Mouse (Mus musculus): ENCODE data around the gene Ccdc82. TPM values are rescaled to one million over a fixed set of nuclear protein-coding genes. Genes with fewer than 3 reads are reported as not detected.
A peak's percentile ranks its signal among the peaks of the same experiment; 100 is the strongest.

Ccdc82 gene
- 1 to 10 TPM; 3.2 to 4.8 (median 4.5) TPM for total RNA-seq (2022)

DNA sequence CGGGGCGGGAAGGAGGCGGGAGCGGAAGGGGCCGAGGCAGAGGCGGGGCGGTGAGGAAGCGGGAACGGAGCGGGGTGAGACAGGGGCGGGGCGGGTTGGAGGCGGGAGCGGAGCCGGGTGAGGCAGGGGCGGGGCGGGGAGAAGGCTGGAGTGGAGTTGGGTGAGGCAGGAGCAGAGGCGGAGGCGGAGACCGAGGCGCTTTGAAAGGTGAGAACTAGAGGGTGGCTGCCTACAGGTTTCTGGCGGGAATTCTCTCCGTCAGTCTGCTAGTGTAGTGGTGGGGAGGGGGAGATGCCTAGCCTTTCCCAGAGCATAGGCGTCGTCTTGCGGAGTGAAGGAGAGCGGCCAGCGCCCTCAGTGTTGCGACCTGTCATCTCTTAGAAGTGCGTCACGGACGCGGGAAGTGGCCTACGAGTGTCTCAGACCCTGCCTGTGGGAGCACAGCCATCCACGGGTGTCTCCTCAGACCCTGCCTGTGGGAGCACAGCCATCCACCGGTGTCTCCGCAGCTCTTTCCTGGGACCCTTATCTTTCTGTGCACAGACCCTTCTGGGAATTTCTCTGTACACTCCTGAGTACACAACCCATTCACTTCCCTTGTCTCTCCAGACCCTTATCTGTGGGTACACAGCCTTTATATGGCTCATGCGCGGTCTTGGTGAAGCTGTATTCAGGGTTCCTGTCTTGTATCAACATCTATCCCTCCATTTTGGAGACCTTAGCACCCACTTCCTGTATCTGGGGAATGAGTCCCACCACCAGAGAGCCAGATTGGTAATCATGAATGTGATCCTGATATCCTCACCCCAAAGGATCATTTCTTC is at the start of gene Ccdc82:
Ccdc82 (plus strand) TSS at position 141 of the 824 bp plus-strand sequence.
- peak; percentile 79 to 85 for DNase-seq (ENCODE audit: low spot score in 2 of 2)

DNA sequence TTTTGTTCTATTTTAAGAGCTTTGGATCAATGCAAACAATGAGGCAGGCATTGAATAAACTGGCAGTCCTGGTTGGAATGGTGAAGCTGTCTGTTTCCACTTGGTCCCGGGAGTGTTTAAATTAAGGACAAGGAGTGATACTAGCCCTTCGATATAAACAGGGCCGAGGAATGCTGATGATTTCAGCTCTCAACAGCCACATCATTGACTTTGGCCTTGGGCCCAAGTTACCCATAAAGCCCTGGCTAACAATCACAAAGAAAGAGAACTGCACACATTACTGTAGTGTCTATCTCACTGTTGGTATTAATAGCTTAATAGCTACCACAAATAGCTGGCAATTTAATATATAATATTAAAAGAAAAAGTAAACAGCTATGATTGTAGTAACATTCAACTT is 46.7 kb upstream of the Ccdc82 start:
- no peak for DNase-seq (ENCODE audit: low spot score in 2 of 2)

DNA sequence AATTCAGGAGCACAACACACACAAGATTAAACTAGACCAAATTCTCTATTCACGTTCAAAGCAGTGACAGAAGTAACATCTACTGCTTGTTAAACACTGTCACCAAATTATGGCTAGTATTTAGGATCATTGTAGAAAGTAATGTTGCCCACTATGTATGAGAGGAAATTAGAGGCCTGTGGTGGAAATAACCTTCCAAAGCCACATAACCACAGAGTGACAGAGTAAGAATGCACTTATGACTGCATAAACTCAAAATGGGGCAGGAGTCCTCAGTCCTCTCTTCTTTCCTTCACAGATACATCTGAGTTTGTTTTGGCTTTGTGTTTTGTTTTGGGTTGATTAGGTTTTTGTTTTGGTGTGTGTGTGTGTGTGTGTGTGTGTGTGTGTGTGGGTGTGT is 43.6 kb upstream of the Ccdc82 start:
- no peak for DNase-seq (ENCODE audit: low spot score in 2 of 2)

GRCm38 (mm10) chr9:13203681-13204080 is 43.1 kb upstream of the Ccdc82 start:
- no peak for DNase-seq (ENCODE audit: low spot score in 2 of 2)

- no peak for DNase-seq (ENCODE audit: low spot score in 2 of 2)
These were observed 40.4 kb upstream of the Ccdc82 start for GRCm38 (mm10) chr9:13206369-13206768.

DNA sequence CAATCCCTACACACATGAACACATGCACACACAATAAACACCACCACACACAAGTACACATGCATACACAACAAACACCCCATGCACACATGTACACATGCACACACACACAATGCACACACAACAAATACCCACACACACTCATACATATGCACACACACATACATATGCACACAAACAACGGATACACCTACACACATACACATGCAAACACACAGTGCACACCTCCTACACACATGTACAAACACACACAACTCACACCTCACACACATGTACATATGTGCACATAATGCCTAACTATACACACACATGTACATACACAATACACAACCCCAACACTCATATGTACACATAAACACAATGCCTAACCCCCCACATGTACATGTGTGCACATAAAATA is 20.9 kb upstream of the Ccdc82 start:
- no peak for DNase-seq (ENCODE audit: low spot score in 2 of 2)

DNA sequence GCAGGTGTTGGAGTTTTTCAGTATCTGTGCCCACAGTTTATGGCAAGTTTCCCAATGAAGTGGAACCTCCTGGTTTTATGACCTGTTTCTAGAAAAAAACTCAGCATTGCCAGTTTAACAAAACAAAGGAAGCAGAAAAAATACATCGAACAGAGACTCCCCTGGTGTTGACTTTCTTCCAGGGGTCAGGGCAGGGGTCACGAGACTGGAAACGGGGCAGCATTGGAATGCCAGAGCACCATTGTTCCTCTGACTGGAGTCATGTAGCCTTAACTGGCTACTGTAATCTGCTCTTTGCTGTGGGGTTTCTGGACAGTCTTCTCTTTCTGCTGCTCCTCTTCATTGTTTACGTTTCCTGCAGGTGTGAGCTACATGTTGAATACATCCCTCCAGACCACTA is 16.2 kb upstream of the Ccdc82 start:
- no peak for DNase-seq (ENCODE audit: low spot score in 2 of 2)

- DNase-seq (ENCODE audit: low spot score in 2 of 2): no peak
These were observed 15.1 kb upstream of the Ccdc82 start for GRCm38 (mm10) chr9:13231545-13232216.

- DNase-seq (ENCODE audit: low spot score in 2 of 2): no peak
These were observed 4.4 kb upstream of the Ccdc82 start for GRCm38 (mm10) chr9:13242321-13242720.

DNA sequence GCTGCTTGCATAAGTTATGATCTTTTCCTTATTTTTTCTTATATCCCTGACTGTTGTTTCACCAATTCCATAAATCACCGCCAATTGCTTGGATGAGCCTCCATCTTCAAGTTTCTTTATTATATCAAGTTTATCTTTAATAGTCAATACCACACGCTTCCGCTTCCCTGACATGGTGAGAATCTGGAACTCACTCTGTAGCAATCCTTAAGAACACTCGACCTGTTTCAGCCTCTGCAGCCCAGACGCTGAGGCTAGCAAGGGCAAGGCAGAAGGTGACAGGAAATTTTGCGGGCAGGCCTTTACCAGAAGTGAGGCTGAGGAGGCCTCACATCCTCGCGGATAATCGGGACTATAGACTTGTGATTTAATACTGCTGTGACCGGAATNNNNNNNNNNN is 1.3 kb upstream of the Ccdc82 start, which contains the start of gene Jrkl:
Jrkl (minus strand) TSS at position 349 of the 400 bp plus-strand sequence.
- no peak for DNase-seq (ENCODE audit: low spot score in 2 of 2)

DNA sequence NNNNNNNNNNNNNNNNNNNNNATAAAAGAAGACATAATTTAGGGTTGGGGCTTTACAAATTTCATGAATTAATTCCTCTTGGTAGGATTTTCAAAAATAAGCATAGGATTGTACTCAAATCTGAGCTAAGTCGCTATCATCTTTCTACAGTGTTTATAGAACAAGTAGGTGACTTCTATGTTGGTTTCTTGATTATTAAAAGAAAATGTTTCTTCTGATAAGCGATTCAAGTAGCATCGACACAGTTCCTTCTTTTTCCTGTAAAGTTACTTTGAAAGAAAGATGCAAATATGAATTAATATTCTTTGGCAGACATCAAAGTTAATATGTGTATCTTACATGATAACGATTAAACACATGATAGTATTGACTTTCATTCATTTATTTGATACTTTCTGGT is 1.3 kb downstream of the Ccdc82 start:
- no peak for DNase-seq (ENCODE audit: low spot score in 2 of 2)

- no peak for DNase-seq (ENCODE audit: low spot score in 2 of 2)
These were observed 4.5 kb downstream of the Ccdc82 start for GRCm38 (mm10) chr9:13251251-13251650.

DNA sequence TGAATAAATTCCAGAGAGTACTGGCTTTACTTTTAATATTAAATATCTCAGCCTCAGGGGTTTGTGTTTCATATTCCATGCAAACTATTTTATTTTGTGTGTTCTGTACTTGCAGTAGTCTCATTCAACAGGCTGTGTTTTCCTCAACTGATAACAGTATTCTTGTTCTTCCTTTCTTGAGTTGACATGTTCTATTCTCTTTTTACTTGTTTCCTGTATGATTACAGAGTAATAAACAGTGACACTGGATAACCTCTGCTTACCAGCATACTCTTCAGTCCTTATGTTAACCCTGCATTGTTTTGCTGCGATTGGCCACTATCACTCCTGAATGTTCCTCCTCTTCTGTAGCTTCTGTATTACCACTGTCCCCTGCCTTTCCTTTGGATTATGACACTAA is 10.0 kb downstream of the Ccdc82 start:
- DNase-seq (ENCODE audit: low spot score in 2 of 2): no peak

- DNase-seq (ENCODE audit: low spot score in 2 of 2): no peak
These were observed 11.4 kb downstream of the Ccdc82 start for GRCm38 (mm10) chr9:13258173-13258572.

DNA sequence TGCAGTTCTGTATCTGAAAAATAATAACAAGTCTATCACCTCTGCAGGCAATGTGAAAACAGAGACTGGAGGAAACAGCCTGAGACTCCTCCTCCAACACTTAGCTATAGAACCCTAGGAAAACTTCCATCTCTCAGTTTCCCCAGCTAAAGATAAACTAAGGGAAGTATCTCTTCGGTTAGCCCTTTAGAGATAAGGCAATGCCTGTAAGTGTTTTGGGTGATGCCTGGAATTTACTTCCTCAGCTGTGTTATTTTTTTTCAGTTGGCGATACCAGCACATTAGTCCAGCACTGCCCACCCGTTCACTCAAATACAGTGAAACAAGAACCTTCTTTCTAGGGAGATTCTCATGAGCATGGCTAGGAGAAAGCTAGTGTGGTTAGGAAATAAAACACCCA is 14.2 kb downstream of the Ccdc82 start:
- DNase-seq (ENCODE audit: low spot score in 2 of 2): no peak

DNA sequence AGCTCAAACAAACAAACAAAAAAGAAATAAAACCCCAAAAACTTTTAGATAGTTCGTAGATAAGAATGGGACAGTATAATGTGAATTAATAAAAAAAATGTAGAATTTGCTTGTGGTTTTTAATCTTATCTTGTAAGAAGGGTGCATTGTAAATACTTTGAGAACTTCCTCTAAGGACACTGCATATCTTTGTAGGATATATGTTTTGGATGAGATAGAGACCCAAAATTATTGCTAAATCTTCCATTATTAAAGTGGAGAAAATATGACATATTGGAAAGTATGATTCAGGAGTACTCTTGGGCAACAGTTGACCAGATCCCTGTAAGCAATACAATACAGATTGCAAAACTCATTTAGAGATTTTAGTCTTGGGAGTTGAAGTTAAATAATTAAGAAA is 26.5 kb downstream of the Ccdc82 start:
- no peak for DNase-seq (ENCODE audit: low spot score in 2 of 2)

DNA sequence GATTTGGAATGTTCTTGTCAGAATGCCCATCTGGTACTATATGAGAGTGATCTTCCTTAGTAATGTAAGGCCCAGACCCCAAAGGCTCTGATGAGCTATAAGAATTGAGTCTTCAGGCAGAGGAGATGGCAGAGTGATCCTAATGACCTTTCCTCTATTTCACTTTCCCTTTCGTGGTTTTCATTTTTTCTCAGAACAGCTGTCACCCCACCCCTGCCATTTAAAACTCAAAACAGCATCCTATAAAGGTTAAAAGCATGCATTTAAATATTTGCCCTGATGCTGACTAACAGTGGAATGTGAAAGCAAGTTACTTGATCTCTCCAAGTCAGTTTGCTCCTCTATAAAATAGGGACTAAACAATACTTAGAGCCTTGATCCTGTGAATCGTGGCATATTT is 40.7 kb downstream of the Ccdc82 start:
- no peak for DNase-seq (ENCODE audit: low spot score in 2 of 2)

DNA sequence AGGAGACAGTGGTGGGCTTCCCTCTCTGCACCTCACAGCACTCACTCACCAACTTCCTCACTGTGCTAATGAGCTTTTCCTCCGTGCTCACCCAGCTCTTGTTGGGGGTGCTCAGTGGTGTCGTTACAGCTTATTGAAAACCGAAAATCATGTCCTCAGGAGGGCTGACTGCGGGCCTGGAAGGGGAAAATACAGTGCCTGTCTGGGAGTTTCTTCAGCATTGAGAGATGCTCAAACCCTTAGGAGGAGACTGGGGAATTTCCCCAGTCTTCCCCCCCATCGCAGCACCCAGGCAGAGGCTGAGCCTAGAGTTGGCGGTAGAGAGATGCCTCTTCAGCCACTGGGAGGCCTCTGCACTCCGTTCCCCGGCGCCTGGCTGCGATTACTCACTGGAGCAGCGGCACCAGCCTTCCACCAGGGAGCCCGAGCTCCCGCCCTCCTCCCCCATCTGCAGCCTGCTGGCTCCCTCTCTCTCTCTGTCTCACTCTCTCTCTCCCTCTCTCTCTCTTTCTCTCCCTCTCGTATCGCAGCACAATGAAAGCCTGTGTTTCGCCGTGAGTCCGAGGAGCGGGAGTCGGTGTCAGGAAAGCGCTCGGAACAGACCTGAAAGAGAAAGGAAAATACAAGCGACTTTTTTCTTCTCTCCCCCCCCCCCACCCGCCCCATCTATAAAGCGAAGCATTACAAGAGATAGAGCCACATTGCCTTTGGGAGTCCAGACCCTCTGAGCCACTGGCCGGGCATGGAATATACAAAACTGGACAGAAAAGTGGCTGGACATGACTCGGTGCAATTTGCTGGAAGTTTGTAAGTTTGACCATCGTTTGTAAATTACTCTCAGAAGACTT is 49.7 kb downstream of the Ccdc82 start:
- peak; percentile 82 to 83 for DNase-seq (ENCODE audit: low spot score in 2 of 2)

DNA sequence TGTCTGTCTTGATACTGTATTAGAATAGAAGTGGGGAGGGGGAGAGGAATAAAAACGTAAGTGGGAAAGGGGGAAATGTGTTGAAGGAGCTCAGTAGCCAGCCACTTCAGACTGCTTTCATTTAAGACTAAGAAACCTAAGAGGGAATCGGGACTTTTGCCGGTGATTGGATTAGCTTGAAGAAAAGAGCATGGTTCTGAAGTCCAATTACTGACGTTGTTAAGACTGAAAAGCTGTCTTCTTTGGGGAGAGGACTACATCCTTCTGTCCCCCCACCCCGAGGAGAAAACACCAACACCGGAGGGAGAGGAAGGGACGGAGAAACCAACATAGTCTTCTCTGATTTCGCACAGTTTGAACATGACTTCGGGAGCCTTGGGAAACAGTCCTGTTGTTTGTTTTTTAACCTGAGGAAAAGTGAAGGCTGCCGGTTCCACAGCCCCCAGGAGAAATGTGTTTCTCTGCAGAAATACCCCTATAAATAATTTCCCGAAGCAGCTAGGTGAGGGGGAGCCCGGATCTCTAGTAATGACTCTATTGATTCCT is 50.4 kb downstream of the Ccdc82 start:
- DNase-seq (ENCODE audit: low spot score in 2 of 2): no peak

- DNase-seq (ENCODE audit: low spot score in 2 of 2): peak; percentile 28 to 37
These were observed 51.1 kb downstream of the Ccdc82 start, which contains the start of gene Maml2 for GRCm38 (mm10) chr9:13297668-13298512. Maml2 (plus strand) TSS chr9:13297957.

GRCm38 (mm10) chr9:13298513-13298878 is 51.7 kb downstream of the Ccdc82 start:
- DNase-seq (ENCODE audit: low spot score in 2 of 2): no peak
